Mouse (Mus musculus) G1E (cell line): ENCODE results near the gene Gpatch2.

Source experiments
- CTCF ChIP-seq: IDR thresholded peaks from 2 replicates; pipeline ENCODE4 v1.5.1; 2012; ENCODE audit warnings: low read depth, low read length, inconsistent platforms, mixed read lengths
- TAL1 ChIP-seq: conservative IDR thresholded peaks from 2 replicates; pipeline ENCODE4 v1.6.1; 2012; ENCODE audit warnings: low read depth, low read length, inconsistent platforms, mixed read lengths

GRCm38 (mm10) chr1:187228414-187229146 is 13.3 kb downstream of the Gpatch2 start:
- TF ChIP-seq CTCF (no peak), TAL1 (no peak)
